Mouse (Mus musculus) lung, adult 2 months (tissue): Measurements from ENCODE around the gene Gm10130. TPM values are rescaled to one million over a fixed set of nuclear protein-coding genes. Genes with fewer than 3 reads are reported as not detected.
A peak's percentile ranks its signal among the peaks of the same experiment; 100 is the strongest.
"Not testable (repeated sequence)": the region's sequence is repeated elsewhere in the genome, so short reads cannot be mapped to it uniquely, and the experiment has no call there.

Source experiments
- DNase-seq: peaks from one replicate; pipeline ENCODE4 v3.0.0; 2022
- H3K4me1 ChIP-seq: fragments of 200-500 bp; 2 replicates; pipeline ENCODE4 v1.6.1; 2011; ENCODE audit warnings: low read length; ENCODE audit not compliant: control insufficient read depth, insufficient read depth
- H3K4me3 ChIP-seq: fragments of 200-500 bp; replicated peaks from 2 replicates; pipeline ENCODE3; 2011; ENCODE audit warnings: low read depth, mild to moderate bottlenecking, control low read depth, low read length; ENCODE audit errors: extremely low read depth
- CTCF ChIP-seq: fragments of 200-500 bp; IDR thresholded peaks from 2 replicates; pipeline ENCODE4 v1.5.1; 2011; ENCODE audit warnings: mild to moderate bottlenecking, low read length, control low read depth; ENCODE audit not compliant: insufficient read depth
- POLR2A ChIP-seq: fragments of 200-500 bp; IDR thresholded peaks from 2 replicates; pipeline ENCODE4 v1.6.1; 2011; ENCODE audit warnings: low read depth, mild to moderate bottlenecking, control low read depth, low read length, borderline replicate concordance; ENCODE audit errors: extremely low read depth
- WGBS: fragments of 180-500 bp; shearing (Covaris S2); methylation state at CpG from one replicate; pipeline ENCODE4 v1.1.7; 2018; 5-methylcytosine and 5-hydroxymethylcytosine counted together
- polyA plus RNA-seq: library from polyadenylated mRNA; depleted of rRNA; stranded (reverse); fragments of >200 nt; gene quantifications from 2 replicates; pipeline ENCODE4 v1.2.3, GENCODE M21; 2012; rRNA removed

Gm10130 gene
- polyA plus RNA-seq: not detected in 2 replicates

DNA sequence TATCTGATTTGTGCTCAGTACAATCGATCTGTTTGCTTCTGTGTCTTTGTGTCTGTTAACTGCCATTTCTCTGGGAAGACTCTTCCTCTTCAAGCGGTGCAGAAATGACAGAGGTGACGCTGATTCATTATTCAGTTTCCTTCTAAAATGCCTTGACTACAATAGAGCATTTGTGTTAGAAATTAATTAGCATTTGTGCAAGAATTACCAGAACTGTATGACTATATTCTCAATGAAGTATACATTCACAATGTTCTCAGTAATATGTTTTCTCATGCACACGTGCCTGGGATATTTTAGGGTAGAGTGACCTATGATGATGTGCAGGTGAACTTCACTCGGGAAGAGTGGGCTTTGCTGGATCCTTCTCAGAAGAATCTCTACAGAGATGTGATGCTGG, at the start of gene Gm10130:
Gene Gm10130 (plus strand): TSS at position 301 of the 400 bp plus-strand sequence.
- Histone ChIP-seq H3K4me3 (no peak within 1 kb of the TSS), H3K4me1 (no peaks in the 10 kb centered on the region)
- WGBS: 97% methylated on average over 5 of the region's 5 CpGs
- DNase-seq: no peak
- TF ChIP-seq POLR2A (no peak), CTCF (no peak)

DNA sequence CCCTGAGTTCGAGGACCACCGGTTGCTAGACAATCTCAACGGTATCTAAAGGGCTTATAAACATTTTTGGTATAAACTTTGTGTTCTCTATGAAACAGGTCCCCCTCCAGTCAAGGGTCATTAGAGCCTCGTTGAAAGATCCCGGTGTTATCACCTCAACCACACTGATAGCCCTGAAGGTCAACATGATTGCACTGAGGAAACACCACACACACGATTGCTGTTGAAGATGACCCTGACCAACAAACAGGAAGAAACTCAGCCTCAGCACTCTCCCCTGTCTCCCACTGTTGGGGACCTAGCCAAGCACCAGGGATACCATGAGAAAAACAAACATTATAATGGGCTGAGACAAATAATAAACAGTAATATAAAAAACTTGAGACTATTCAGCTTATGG, 29.8 kb upstream of the Gm10130 start:
- 68% methylated on average over 6 of the region's 6 CpGs for WGBS
- no peak overlapping the region for H3K4me3 ChIP-seq
- no peaks in the 10 kb centered on the region for H3K4me1 ChIP-seq
- no peak for DNase-seq
- no peak for TF ChIP-seq CTCF
- no peak for TF ChIP-seq POLR2A

- no peak for DNase-seq
- TF ChIP-seq CTCF: no peak
- no peak for TF ChIP-seq POLR2A
- H3K4me3 ChIP-seq: no peak overlapping the region
- 21% methylated on average over 1 of the region's 1 CpGs for WGBS
- no peaks in the 10 kb centered on the region for H3K4me1 ChIP-seq
These were observed 24.4 kb upstream of the Gm10130 start for GRCm38 (mm10) chr2:150299096-150299495.

DNA sequence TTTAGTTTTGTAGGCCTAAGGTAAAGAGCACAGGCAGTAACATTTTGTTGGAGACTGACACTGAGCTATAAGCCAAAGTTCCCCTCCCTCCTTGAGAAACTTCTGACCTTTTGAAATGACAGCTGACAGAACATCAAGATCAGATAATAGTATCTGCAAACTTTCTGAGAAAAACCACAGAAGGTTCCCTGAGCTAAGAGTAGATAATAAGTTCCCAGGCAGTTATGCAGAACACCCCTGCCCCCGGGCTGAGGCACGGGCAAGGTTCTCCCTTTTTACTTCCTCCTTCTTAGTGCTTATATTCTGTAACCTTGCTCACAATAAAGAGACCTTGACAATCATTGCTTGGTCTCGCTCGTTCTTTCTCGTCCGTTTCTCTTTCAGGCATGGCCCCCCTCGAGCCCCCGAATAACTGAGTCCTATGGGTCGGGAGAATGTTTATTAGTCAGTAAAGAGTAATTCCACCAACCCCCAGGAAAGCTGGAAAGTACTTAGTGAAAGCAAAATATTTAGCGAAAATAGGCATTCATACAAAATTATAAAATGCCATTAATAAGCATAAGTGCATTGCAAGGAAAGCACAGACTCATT, 16.2 kb upstream of the Gm10130 start:
- no peak overlapping the region for H3K4me3 ChIP-seq
- DNase-seq: no peak
- TF ChIP-seq POLR2A (no peak), CTCF (no peak)
- WGBS: 76% methylated on average over 10 of the region's 10 CpGs
- no peaks in the 10 kb centered on the region; the same call in none of the 2 replicates for H3K4me1 ChIP-seq

DNA sequence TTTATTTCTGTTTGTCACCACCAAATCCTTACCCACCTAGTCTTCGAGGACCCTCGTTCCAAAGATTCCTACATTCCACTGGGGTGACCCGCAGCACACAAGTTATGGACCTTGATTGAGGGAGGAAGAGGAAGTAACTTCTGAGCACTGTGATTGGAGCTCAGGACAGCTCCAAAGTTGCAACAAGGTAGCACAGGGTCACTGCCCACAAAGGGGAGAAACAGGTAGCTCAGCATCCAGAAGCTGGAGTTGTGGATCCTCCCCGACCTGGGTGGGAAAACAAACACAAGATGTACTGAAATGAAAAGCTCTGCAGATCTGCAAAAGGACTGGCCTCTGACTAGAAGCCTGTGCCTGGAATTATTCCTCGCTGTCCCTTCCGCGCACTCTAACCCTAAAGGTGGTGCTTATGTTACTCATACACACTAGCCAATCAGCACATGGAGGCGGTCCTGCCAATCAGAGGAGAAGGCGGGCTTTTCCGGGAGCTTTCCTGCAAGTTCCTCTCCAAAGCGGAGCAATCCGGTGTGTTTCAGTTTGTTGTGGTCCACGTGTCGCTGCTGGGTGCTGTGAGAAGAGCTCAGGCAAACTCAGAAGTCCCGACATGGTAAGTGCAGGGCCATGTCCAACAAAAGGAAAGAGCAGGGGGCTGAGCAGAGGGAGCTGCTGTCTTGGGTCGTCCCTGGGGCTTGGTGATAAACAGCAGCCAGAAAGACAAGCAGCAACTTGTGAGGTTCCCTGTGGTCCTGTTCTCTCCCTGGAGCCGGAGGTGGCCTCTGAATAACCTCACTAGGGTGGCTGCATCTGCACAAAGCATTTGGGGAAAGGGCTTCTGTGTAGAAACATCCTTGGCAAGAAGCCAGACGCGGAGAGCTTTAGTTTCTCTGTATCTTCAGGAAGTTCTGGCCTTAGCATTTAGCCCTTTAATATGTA, 12.3 kb upstream of the Gm10130 start:
- peak overlapping the region; percentile 82 for H3K4me3 ChIP-seq
- not testable (repeated sequence) for H3K4me1 ChIP-seq
- 5% methylated on average over 19 of the region's 19 CpGs for WGBS
- TF ChIP-seq POLR2A: 0 out of 2 replicates have a peak, but pooled peaks have one; percentile 19
- DNase-seq: peak; percentile 93

- Histone ChIP-seq H3K4me3 (no peak overlapping the region), H3K4me1 (no peaks in the 10 kb centered on the region)
- TF ChIP-seq CTCF (no peak), POLR2A (no peak)
- no peak for DNase-seq
These were observed 7.4 kb upstream of the Gm10130 start for GRCm38 (mm10) chr2:150316140-150316539.

GRCm38 (mm10) chr2:150318973-150319372, 4.5 kb upstream of the Gm10130 start:
- Histone ChIP-seq H3K4me1 (no peaks in the 10 kb centered on the region), H3K4me3 (no peak overlapping the region)
- no peak for TF ChIP-seq CTCF
- TF ChIP-seq POLR2A: no peak
- 97% methylated on average over 1 of the region's 1 CpGs for WGBS
- no peak for DNase-seq

- H3K4me3 ChIP-seq, DNase-seq, H3K4me1 ChIP-seq: not testable (repeated sequence)
These were observed 33.6 kb downstream of the Gm10130 start for GRCm38 (mm10) chr2:150357136-150357535.

DNA sequence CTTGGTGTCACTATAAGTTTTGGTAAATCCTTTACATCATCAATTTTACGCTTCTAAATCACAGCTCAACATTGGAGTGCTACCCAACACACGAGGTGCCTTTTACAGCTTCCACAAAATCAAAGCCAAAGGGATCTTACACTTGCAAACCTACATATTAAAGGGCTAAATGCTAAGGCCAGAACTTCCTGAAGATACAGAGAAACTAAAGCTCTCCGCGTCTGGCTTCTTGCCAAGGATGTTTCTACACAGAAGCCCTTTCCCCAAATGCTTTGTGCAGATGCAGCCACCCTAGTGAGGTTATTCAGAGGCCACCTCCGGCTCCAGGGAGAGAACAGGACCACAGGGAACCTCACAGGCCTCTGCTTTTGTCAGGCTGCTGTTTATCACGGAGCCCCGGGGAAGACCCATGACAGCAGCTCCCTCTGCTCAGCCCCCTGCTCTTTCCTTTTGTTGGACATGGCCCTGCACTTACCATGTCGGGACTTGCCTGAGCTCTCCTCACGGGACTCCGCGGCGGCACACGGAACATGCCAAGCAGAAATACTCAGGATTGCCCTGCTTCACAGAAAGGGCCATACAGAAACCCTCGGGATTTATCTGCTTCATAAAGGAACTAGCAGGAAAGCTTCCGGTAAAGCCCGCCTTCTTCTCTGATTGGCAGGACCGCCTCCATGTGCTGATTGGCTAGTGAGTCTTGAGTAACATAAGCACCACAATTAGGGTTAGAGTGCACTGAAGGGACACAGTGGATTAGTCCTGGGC, 38.8 kb downstream of the Gm10130 start, which contains the start of gene 3300002I08Rik:
Gene 3300002I08Rik (minus strand): TSS at position 653 of the 765 bp plus-strand sequence.
- peak; percentile 86 for DNase-seq
- not testable (repeated sequence) for H3K4me1 ChIP-seq
- WGBS: 4% methylated on average over 17 of the region's 17 CpGs
- H3K4me3 ChIP-seq: peak within 1 kb of the TSS; percentile 97
